Mouse (Mus musculus): ENCODE results near the gene Cep41. TPM values are rescaled to one million over a fixed set of nuclear protein-coding genes. Genes with fewer than 3 reads are reported as not detected.

Gene Cep41
- polyA plus RNA-seq, 1 experiment = 6.1 TPM

Other genes with a start within 250 kb of the Cep41 start
- 25.1 and 28.2 TPM in 2 replicates for gene Tmem209, start 184.0 kb downstream of the Cep41 start, polyA plus RNA-seq (2012; rRNA removed)
- 0.08 TPM in 1 of 2 replicates, not detected in the other for gene Ssmem1, start 183.9 kb downstream of the Cep41 start, polyA plus RNA-seq (2012; rRNA removed)
- 2.7 and 4.3 TPM in 2 replicates for gene Cpa2, start 152.2 kb downstream of the Cep41 start, polyA plus RNA-seq (2012; rRNA removed)
- gene Cpa4, start 125.4 kb downstream of the Cep41 start, polyA plus RNA-seq (2012; rRNA removed) = 0.19 and 0.24 TPM in 2 replicates
- gene Cpa5, start 82.7 kb downstream of the Cep41 start, polyA plus RNA-seq (2012; rRNA removed) = 0.04 TPM in 1 of 2 replicates, not detected in the other
- gene Cpa1, start 54.5 kb downstream of the Cep41 start, polyA plus RNA-seq (2012; rRNA removed) = 0.13 TPM in 1 of 2 replicates, not detected in the other
- gene Mest, start 29.8 kb upstream of the Cep41 start, polyA plus RNA-seq (2012; rRNA removed) = 53.9 and 57.8 TPM in 2 replicates
- 35.8 and 64.0 TPM in 2 replicates for gene Copg2, start 203.0 kb upstream of the Cep41 start, polyA plus RNA-seq (2012; rRNA removed)
- 0.27 and 0.32 TPM in 2 replicates for gene Tsga13, start 221.8 kb upstream of the Cep41 start, polyA plus RNA-seq (2012; rRNA removed)

Measured in frontal cortex, adult 2 months (tissue).